Mouse (Mus musculus): ENCODE measurements around the gene Rtn4rl2.

The Rtn4rl2 gene

DNA sequence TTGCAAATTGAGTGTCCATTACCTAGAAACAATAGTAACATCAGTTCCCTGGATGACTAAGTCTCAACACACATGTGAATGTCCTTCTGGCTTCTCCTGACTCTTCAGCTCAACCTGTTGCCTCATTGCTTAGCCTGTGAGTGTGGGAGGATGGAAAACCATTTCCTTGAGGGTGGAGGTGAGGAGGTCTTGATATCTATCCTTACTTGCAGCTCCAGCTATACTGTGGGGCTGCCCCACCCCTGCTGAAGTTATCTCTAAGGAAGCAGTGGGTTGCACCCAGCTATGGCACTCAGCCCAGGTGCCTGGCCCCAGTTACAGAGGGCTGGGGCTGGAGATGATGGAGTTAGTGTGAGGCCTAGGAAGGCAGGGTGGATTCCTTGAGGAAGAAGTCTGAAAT, 44.6 kb downstream of the Rtn4rl2 start:
- no peak for DNase-seq

DNA sequence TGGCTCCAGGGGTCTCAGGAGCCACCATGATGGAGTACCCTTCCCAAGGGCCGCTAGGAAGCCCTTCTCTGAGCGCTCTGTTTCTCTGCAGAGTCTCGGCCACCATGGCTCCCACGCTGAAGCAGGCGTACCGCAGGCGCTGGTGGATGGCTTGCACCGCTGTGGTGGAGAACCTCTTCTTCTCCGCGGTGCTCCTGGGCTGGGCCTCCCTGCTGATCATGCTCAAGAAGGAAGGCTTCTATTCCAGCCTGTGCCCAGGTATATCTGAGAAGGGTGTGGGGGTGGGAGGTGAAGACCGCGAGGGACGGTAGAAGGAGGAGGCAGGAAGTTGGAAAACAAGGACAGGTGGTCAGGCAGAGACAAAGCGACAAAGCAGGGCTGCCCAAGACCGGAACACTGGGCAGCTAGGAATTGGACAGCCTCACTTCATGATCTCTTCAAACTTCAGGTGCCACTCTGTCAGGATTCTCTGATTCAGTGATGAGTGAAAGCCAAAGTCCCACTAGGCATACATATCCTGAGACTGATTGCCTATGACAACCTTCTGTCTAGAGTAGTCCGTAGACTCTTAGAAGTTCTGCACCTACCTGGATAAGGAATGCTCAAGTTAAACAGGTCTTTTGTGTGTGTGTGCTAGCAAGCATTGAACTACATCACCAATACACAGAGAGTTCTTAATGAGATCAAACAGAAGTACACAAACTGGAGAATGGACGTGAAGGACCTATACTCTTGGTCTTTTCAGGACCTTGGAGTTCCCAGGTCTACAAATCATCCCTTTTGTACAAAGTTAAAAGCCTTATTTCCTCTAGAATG, 45.6 kb downstream of the Rtn4rl2 start:
- DNase-seq, result no peak

DNA sequence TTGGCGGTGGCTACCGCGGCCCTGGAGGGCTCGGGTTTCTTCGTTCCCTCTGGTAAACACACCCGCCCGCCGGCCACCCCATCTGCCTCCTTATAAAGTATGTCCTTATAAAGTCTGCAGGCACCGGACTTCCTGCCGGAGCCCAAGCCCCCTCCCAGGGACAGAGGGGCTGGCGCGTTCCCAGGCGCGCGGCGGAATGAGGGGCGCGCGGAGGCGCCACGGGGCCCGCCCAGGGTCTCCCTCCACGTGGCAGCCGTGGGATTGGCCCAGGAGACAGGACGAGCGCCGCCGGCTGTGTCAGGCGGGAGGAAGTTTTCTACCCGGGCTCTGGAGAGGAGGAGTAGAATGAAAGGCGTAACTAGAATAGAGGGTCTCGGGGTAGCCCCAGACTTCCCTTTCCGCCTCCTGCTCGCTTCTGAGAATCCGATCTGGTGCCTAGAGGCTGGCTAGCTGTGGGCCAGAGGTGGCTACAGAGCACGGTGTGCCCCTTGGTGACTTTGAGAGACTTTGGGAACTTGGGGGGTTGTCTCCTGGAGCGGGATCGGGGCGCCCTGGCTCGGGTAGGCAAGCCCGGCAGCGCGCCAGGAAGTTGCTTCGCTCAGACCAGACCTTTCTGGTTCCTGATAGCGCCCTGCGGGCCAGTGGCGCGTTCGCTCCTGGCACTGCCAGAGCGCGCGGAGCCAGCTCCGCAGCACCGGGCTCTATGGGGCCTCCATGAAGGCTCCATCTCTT, 46.3 kb downstream of the Rtn4rl2 start:
- DNase-seq, result no peak

DNA sequence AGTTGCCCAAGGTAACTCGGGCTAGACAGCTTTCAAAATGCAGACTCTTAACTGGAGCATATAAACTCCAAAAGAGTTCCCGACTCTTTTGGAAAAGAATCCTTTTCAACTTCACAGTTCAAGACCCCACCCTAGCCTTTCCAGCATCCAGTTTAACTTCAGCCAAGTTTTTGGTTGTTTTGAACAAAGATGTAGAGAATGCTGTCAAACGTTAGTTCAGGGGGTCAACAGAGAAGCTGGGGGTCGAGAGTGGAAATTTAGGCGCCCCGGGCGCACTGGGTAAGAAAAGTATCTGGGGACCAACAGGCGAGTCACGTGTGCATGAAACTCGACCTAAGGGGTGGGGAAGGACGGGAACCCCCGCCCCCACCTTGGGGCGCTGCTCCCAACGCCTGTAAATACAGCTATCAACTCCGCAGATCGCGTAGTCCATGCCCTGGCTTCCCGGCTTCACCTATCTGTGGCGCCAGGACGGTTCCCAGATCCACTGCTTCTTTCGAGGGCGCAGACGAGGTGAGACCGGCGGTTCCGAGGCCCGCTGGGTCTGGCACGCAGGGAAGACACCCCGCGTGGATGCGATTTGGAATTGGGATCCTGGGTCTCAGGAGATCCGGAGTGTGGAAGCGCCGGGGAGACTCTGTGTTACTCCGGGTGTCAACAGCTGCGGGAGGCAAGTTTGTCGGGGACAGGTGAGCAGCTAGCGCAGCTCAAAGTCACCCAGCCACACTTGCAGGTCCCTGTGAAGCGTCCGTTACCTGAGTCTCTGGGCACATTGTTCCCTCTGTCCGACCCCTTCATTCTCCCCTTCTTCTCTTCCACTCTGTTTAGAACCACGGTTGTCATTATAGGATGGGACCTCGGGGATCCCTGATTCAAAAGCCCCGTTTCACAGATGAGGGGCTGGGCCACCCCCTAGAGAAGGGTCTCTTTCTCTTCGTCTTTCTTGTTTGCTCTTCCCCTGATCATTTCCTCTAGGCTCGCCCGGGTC, 47.2 kb downstream of the Rtn4rl2 start:
- no peak for DNase-seq

DNA sequence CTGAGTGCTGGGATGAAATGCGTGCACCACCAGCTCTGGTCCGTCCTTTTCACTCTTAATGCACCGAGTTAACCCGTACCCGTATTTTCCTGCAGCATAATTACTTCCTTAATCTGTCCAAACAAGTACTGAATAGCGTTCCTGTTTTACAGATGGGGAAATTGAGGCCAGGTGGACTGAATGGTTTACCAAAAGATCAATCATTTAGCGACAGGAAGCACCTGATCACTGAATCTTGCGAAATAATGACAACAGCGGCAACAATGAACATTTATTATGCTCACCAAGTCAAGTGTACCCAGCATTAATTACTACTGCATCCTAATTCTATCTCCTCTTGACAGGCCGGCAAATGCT, 47.9 kb downstream of the Rtn4rl2 start, which contains the start of gene Slc43a1:
Slc43a1 (plus strand) TSS at position 258 of the 357 bp plus-strand sequence.
- no peak for DNase-seq

DNA sequence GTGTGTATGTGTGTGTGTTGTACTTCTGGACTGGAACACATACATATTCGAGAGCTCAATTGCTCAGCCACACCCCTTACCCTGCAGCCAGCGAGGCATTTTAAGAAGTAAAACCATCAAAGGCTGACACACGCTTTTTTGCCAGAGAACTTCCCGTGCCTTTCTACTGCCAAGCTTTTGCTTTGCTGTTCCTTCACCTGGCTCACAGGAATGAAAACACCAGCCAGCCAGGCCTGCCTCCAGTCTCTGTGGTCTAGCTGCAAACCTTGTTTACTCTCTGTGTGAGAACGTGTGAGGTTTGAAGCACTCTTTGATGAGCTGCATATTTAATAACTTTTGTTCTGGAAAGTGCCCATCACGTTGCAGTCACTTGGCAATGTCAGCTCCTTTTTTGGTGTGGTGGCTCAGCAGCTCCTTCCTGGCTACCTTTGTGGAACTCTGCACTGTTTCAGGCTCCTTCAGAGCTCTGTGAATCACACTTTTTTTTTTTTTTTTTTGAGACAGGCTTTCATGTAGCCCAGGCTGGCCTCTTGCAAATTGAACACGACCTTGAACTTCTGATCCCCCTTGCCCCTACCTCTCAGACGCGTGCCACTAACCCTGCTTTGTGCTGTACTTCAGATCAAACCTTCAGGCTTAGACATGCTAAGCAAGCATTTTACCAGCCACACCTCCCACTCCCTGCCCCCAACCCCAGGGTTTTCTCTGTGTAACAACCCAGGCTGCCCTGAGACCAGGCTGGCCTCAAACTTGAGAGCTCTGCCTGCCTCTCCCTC, 48.5 kb downstream of the Rtn4rl2 start:
- no peak for DNase-seq

DNA sequence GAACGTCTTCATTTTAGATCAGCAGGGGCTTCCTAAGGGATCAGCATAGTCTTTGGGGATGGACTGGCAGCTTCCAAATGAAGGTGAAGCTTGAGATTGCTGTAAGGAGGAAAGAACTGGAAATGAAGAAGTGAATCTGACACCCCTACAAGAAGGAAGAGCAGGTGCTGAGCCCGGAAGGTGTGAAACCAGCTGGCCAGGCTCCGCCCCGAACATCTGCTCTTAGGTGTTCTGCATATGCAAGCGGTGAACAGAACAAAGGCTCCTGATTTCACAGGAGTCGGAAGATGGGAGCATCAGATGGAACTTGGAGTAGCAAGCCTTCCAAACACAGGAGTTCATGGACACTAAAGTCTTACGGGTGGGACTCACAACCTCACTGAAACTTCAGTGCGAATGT, 49.4 kb downstream of the Rtn4rl2 start:
- no peak for DNase-seq

DNA sequence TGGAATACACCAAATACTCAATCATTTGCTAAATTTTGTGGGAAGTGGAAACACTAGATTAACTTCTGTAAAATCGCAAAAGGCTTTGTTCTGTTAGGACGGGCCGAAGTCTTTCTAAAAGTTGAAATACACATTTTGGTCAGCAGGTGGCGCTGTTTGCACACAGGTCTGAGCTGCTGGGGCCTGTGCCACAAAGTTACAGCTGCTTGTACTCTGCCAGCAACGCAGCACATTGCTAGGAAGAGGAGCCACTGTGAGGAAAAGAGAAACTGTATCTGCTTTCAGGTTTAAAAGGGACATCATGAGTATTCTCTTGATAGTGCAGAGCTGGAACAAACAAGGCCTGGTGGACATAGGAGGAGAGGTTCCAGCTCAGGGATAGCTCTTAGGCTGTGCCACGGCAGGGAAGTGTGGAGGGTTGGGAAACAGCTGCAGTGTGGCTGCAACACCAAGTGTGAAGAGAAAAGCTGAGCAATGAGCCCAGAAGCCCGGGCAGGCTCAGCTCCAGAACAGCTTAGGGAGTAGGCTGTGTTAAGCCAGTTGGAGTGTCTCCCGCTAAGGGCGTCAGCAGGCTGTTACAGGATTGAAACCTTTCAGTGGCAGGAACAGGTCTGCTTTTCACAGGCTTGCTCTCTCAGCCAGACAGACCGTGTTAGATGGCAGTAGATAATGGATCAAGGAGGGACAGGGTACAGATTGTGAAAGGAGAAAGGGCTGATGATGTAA, 54.7 kb downstream of the Rtn4rl2 start:
- peak; percentile 85 for DNase-seq

DNA sequence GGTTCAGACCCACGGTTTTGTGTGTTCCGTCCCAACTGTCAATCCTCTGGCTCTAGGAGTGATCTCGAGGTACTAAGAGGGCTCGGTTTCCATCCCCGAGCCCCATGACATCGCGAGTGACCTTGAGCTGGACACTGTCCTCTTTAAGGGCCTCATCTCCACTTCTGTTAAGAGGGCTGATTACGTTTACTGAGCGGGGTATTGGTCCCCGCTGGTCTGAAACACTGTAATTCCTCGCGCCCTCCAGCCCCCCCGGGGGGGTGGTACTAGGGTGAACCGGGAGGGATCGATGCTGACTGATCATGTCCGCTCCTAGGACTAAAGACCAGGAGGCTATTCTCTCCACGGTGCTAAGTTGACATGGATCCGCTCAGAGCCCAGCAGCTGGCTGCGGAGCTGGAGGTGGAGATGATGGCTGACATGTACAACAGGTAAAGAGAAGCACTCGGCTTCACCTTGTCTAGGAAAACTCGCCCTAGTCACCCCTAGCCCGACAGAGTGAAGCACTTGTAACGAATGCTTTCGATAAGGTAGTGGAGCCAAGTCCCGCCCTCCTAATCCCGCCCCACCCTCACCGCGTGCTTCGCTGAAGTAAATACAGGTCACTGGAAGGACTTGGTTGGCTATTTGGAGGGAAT, 59.1 kb downstream of the Rtn4rl2 start:
- DNase-seq, result peak; percentile 14

DNA sequence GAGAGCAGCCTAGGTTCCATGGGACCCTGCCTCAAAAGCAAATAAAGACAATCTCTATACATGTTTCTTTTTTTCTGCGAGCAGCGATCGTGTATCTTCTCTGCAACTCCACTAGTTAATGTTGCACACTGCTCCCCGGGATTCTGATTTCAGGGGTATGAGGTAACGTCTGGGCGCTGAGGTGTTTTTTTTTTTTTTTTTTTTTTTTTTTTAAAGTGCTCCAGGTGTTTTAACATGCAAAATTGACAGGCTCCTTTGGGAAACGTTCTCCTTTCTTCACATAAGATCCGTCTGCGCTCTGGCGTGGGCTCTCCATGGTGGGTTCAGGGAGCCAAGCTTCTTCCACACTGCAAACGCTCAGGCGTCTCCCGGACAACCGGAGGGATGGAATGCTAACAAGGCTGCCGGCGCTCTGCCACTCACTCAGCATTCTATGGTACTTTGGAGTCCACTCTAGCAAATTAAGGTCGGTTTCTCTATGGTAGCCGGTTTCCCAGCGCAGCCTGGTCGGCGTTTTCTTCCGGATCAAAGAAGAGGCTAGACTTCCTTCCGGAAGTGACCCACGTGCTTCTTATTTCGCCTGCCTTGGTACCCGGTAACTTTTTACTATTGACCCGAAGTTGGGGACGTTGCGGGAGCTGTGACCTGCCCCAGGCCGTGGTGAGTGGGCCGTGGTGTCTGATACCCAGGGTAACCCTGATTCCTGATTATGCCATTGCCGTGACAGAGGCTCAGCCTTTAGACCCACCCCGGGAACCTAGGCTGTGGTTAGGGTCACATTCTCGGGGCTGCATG, 59.8 kb downstream of the Rtn4rl2 start, which contains the start of gene Timm10:
Timm10 (plus strand) TSS at position 510 of the 795 bp plus-strand sequence.
- peak; percentile 88 for DNase-seq

DNA sequence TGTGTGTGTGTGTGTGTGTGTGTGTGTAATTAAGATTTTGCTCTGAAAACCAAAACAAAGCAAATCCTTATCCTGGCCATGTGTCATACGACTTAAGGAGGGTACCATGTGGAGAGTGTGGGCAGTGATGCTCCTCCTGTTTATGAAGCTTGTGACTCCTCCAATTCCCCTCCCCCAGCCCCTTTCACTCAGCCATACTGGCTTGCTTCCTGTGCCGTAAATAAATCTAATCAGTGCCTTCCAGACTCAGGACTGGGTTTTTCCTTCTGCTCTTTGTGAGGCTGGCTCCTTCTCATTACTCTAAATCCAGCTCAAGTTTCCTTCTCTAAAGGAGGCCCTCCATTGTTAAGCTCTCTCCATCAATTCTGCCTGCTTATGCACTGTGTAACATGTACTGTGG, 63.3 kb downstream of the Rtn4rl2 start:
- no peak for DNase-seq

DNA sequence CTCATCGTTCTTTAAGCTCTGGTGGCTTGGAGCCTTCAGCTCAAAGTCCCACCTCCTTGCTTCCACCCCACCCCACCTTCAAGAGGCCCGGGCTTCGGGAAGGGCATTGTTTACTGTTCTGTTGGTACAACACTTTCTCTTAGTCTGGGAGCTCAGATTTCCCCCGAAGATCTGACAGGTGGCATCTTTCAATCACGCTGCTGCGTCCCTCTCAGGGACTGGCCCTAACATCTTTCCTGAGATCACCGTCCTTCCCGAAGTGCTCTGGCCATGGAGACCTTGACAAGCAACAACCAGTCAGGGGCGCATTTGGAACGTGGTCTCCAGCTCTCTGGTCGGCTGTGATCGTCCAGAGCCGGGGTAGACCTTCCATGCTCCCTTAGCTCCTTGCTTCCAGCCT, 64.0 kb downstream of the Rtn4rl2 start, which contains the start of gene Smtnl1:
Smtnl1 (minus strand) TSS at position 101 of the 400 bp plus-strand sequence.
- DNase-seq, result no peak

Data from cerebellum, adult 8-10 months (tissue).